Mouse (Mus musculus) hindbrain, embryonic 16.5 days (tissue): ENCODE results near the gene Rplp2. TPM values are rescaled to one million over a fixed set of nuclear protein-coding genes. Genes with fewer than 3 reads are reported as not detected.

Experiments
- ATAC-seq: fragments of 200-750 bp; cut with Nextera tagmentation; 2 replicates; pipeline ENCODE4 v1.8.0; 2017; ENCODE audit warnings: moderate TSS enrichment, moderate library complexity
- H3K27ac ChIP-seq: fragments of 300-500 bp; sonication (generic); 2 replicates; pipeline ENCODE4 v1.5.1; 2014; ENCODE audit warnings: low read depth, mild to moderate bottlenecking, control low read depth, low read length, moderate library complexity
- H3K27me3 ChIP-seq: fragments of 300-500 bp; sonication (generic); replicated peaks from 2 replicates; pipeline ENCODE4 v1.6.1; 2014; ENCODE audit warnings: low read length; ENCODE audit not compliant: control insufficient read depth, insufficient read depth
- H3K36me3 ChIP-seq: fragments of 300-500 bp; sonication (generic); 2 replicates; pipeline ENCODE4 v1.6.1; 2014; ENCODE audit warnings: mild to moderate bottlenecking, low read length, moderate library complexity, mixed read lengths; ENCODE audit not compliant: control insufficient read depth, insufficient read depth
- H3K4me1 ChIP-seq: fragments of 300-500 bp; sonication (generic); 2 replicates; pipeline ENCODE4 v1.6.1; 2014; ENCODE audit warnings: low read depth, low read length; ENCODE audit not compliant: control insufficient read depth, insufficient read depth
- H3K4me2 ChIP-seq: fragments of 300-500 bp; sonication (generic); 2 replicates; pipeline ENCODE4 v1.6.1; 2014; ENCODE audit warnings: mild to moderate bottlenecking, low read length, control low read depth, moderate library complexity
- H3K4me3 ChIP-seq: fragments of 300-500 bp; sonication (generic); 2 replicates; pipeline ENCODE4 v1.5.1; 2014; ENCODE audit warnings: mild to moderate bottlenecking, low read length, control low read depth, moderate library complexity
- H3K9ac ChIP-seq: fragments of 300-500 bp; sonication (generic); 2 replicates; pipeline ENCODE4 v1.6.1; 2014; ENCODE audit warnings: low read depth, mild to moderate bottlenecking, control low read depth, low read length, moderate library complexity
- H3K9me3 ChIP-seq: fragments of 300-500 bp; sonication (generic); 2 replicates; pipeline ENCODE4 v1.6.1; 2014; ENCODE audit warnings: mild to moderate bottlenecking, low read length, moderate library complexity; ENCODE audit not compliant: control insufficient read depth
- WGBS: fragments of 180-500 bp; shearing (Covaris S2); extraction: QIAGEN DNeasy Blood & Tissue Kit; methylation state at CpG from one replicate; pipeline ENCODE4 v1.1.7; 2014; 5-methylcytosine and 5-hydroxymethylcytosine counted together
- polyA plus RNA-seq: library from polyadenylated mRNA; unstranded; fragments of >200 nt; fragmentation: Nextera tagmentation; extraction: Ambion mirVana; gene quantifications from 2 replicates; pipeline ENCODE4 v1.2.1, GENCODE M21; 2015

Rplp2 gene
- polyA plus RNA-seq, 1 experiment from 2014 or later: 645 TPM

DNA sequence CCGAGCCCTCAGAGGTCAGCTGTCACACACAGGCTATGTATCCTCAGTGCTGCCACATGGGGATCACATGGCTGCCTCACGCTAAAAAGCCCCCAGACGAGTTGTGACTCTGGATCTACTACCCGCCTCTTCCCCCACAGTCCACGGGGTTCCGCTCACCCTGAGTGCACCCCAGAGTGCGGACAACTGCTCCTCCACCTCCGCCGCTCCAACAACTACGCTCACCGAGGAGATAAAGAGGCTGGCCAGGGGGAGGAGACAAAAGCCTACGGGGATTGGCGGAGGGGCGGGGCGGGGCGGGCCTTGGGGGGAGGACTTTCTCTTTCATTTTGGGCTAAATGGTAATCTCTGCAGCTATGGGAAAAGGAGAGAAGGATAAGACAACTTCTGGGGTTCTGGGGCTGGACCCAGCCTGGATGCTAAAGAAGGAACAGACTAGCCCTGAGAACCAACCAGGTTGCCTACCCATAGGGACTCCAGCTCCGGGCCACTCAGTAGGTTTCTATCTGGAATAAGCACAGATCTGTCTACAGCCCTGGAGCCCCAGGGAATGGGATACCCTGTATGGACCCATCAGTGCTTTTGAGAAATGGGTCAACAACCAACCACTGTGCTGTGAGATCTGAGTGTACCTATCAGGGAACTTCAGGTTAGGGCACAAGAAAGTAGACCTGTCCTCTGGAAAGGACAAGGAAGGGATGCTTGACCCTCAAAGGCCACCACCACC is 11.9 kb upstream of the Rplp2 start:
- Histone ChIP-seq H3K4me1 (peaks cover 25% of the 10 kb centered on the region), H3K36me3 (peaks cover 23% of the 10 kb centered on the region), H3K4me3 (peak overlapping the region; percentile 58), H3K9me3 (no peaks in the 10 kb centered on the region), H3K4me2 (peak overlapping the region; percentile 80), H3K27ac (peak overlapping the region; percentile 75), H3K9ac (peak overlapping the region; percentile 80), H3K27me3 (no peaks in the 10 kb centered on the region)
- ATAC-seq: no peak
- 4% methylated on average over 17 of the region's 17 CpGs for WGBS

- Histone ChIP-seq H3K4me3 (peak overlapping the region; percentile 62), H3K9me3 (no peaks in the 10 kb centered on the region), H3K4me2 (peak overlapping the region; percentile 87), H3K4me1 (peaks cover 25% of the 10 kb centered on the region), H3K9ac (no peak overlapping the region), H3K36me3 (peaks cover 19% of the 10 kb centered on the region), H3K27me3 (no peaks in the 10 kb centered on the region), H3K27ac (no peak overlapping the region)
- ATAC-seq: no peak
- 70% methylated on average over 9 of the region's 9 CpGs for WGBS
Measured at GRCm38 (mm10) chr7:141435856-141436522, 11.2 kb upstream of the Rplp2 start.

GRCm38 (mm10) chr7:141436523-141436892 is 10.7 kb upstream of the Rplp2 start:
- Histone ChIP-seq H3K4me2 (peak overlapping the region; percentile 87), H3K27me3 (no peaks in the 10 kb centered on the region), H3K9me3 (no peaks in the 10 kb centered on the region), H3K4me1 (peaks cover 25% of the 10 kb centered on the region), H3K4me3 (peak overlapping the region; percentile 62), H3K9ac (peak overlapping the region; percentile 81), H3K27ac (no peak overlapping the region; the same call in 1 of the 2 replicates), H3K36me3 (peaks cover 15% of the 10 kb centered on the region)
- ATAC-seq: no peak
- WGBS: 46% methylated on average over 2 of the region's 2 CpGs

- peaks cover 25% of the 10 kb centered on the region for H3K4me1 ChIP-seq
- H3K9me3 ChIP-seq: no peaks in the 10 kb centered on the region
- ATAC-seq: peak; percentile 78
- peaks cover 7% of the 10 kb centered on the region for H3K36me3 ChIP-seq
- WGBS: 5% methylated on average over 53 of the region's 53 CpGs
- H3K27me3 ChIP-seq: no peaks in the 10 kb centered on the region
- H3K4me2 ChIP-seq: peak within 1 kb of the TSS; percentile 87
- peak within 1 kb of the TSS; percentile 62 for H3K4me3 ChIP-seq
- H3K9ac ChIP-seq: peak within 1 kb of the TSS; percentile 81
- peak within 1 kb of the TSS; percentile 78 for H3K27ac ChIP-seq
Measured at GRCm38 (mm10) chr7:141437178-141438120, 9.7 kb upstream of the Rplp2 start, which contains the start of gene Slc25a22. Gene Slc25a22, minus strand, starts transcription at chr7:141437892.

DNA sequence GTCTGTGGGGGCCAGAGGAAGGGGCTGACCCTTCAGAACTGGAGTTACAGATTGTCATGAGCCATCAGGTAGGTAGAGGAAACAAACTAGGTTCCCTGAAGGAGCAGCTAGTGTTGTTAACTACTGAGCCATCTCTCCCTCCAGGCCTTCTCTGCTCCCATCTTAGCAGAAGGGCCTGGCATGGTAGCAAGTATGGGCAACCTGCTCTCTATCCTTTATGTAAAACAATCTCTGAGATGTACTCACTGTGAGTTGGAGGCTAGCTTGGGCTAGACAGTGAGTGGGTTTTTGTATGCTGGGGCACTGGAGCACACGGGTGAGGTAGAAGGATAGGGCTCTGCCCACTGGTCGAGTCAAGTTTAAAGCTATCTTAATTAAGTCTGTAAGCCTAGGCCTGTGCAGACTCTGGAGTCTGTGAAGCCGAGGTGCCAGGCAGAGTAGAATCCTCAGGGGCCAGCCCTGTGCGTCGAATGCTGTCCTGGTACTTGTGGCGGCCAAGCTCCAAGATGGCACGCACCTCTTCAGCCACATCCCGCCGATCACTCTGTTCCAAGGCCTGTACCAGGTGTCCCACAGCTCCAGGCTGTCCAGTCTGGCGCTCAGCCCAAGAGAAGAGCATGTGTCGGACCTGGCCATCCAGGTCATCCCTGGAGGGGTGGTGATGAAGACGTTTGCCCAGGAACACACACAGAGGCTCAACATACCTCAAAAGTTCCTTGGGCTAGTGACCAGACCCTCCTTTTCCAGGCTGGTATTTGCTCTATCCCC is 8.8 kb upstream of the Rplp2 start:
- H3K27me3 ChIP-seq: no peaks in the 10 kb centered on the region
- H3K4me3 ChIP-seq: no peak overlapping the region
- 87% methylated on average over 12 of the region's 12 CpGs for WGBS
- H3K36me3 ChIP-seq: peaks cover 2% of the 10 kb centered on the region; the same call in 1 of the 2 replicates
- no peak overlapping the region for H3K9ac ChIP-seq
- H3K4me1 ChIP-seq: peaks cover 22% of the 10 kb centered on the region
- no peaks in the 10 kb centered on the region for H3K9me3 ChIP-seq
- H3K27ac ChIP-seq: peak overlapping the region; percentile 78
- H3K4me2 ChIP-seq: peak overlapping the region; percentile 87
- ATAC-seq: no peak

GRCm38 (mm10) chr7:141439140-141439679 is 8.0 kb upstream of the Rplp2 start:
- Histone ChIP-seq H3K4me3 (no peak overlapping the region), H3K9me3 (no peaks in the 10 kb centered on the region), H3K4me1 (peaks cover 22% of the 10 kb centered on the region), H3K4me2 (no peak overlapping the region), H3K36me3 (no peaks in the 10 kb centered on the region; the same call in 1 of the 2 replicates), H3K27ac (no peak overlapping the region), H3K9ac (no peak overlapping the region), H3K27me3 (no peaks in the 10 kb centered on the region)
- no peak for ATAC-seq
- WGBS: 96% methylated on average over 10 of the region's 10 CpGs

DNA sequence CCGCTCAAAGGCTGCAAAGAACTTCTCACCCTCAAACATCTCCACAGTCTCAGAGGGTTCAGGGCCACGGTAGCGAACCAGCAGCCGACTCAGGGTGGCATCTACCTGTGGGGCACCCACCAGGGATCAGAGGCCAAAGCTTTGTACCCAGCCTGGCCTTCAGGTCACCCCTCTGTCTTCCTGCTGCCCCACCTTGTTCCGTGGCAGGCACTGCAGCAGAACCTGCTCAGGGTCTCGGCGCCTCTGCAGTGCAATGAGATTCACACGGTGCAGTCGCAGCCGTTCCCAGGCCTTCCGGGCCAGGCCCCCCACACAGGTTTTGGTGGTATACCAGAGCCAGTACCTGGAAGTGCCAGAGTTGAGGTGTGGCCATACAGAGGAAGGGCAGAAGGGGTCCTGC is 7.4 kb upstream of the Rplp2 start:
- Histone ChIP-seq H3K9me3 (no peaks in the 10 kb centered on the region), H3K4me3 (no peak overlapping the region), H3K36me3 (no peaks in the 10 kb centered on the region; the same call in 1 of the 2 replicates), H3K4me1 (peaks cover 20% of the 10 kb centered on the region), H3K27me3 (no peaks in the 10 kb centered on the region), H3K27ac (no peak overlapping the region), H3K9ac (no peak overlapping the region), H3K4me2 (no peak overlapping the region)
- no peak for ATAC-seq
- WGBS: 96% methylated on average over 11 of the region's 11 CpGs

GRCm38 (mm10) chr7:141440613-141441012 is 6.6 kb upstream of the Rplp2 start:
- Histone ChIP-seq H3K4me2 (no peak overlapping the region), H3K27me3 (no peaks in the 10 kb centered on the region), H3K9me3 (no peaks in the 10 kb centered on the region), H3K9ac (no peak overlapping the region), H3K27ac (no peak overlapping the region), H3K4me1 (peaks cover 17% of the 10 kb centered on the region), H3K36me3 (no peaks in the 10 kb centered on the region; the same call in 1 of the 2 replicates), H3K4me3 (no peak overlapping the region)
- WGBS: 28% methylated on average over 6 of the region's 6 CpGs
- no peak for ATAC-seq
